ENCODE assay signal across 9 mouse cellular contexts in genomic region chr3:36209776-36210555, GRCm38 (mm10). TPM values are rescaled to one million over a fixed set of nuclear protein-coding genes. Genes with fewer than 3 reads are reported as not detected.
DNase-seq lines count a peak whose midpoint lies in the region; ATAC-seq and TF ChIP-seq lines count a peak whose summit lies in the region.
"Had no signal": no experiment of that assay in that cellular context is flagged by ENCODE, and none has a peak within 500 bp of the region (broad histone marks: within the 10 kb centered on the region; RNA-seq: fewer than 3 reads in every experiment).

No protein-coding gene starts in this region.

- no peaks in the 10 kb centered on the region for H3K36me3 ChIP-seq in neural tube, embryonic 11.5 days (ENCODE audit: control insufficient read depth, insufficient read depth, low read length)
- no peaks in the 10 kb centered on the region for H3K36me3 ChIP-seq in kidney, adult 2 months (ENCODE audit: control insufficient read depth, insufficient read depth, low read length)

- whole genome bisulfite sequencing in neural tube, embryonic 11.5 days, result 73% methylated on average over 11 of the region's 11 CpGs
- WGBS in kidney, adult 2 months, result 46% methylated on average over 11 of the region's 11 CpGs

- TF ChIP-seq POLR2A in kidney, adult 2 months (IDR thresholded peaks at IDR 0.05; ENCODE audit: low read depth, low read length), result no peak

- H3K9ac ChIP-seq in neural tube, embryonic 11.5 days (ENCODE audit: low read length), result no peak overlapping the region
- H3K9ac ChIP-seq: liver, embryonic 14.5 days had no signal

- H3K4me1 ChIP-seq in neural tube, embryonic 11.5 days (ENCODE audit: control insufficient read depth, insufficient read depth, low read length), result no peaks in the 10 kb centered on the region
- peaks cover 7% of the 10 kb centered on the region; the same call in 1 of the 2 replicates for H3K4me1 ChIP-seq in kidney, adult 2 months (ENCODE audit: control insufficient read depth, insufficient read depth, low read length)

- TF ChIP-seq CTCF in kidney, adult 2 months (conservative IDR thresholded peaks at IDR 0.05; ENCODE audit: insufficient read depth, insufficient read length, low read depth, low read length), result no peak

- ATAC-seq in neural tube, embryonic 11.5 days (ENCODE audit: insufficient read depth, low FRiP score, low TSS enrichment), result no peak

- no peak overlapping the region for H3K4me2 ChIP-seq in neural tube, embryonic 11.5 days (ENCODE audit: low read depth)

- no peaks in the 10 kb centered on the region for H3K9me3 ChIP-seq in neural tube, embryonic 11.5 days (ENCODE audit: control insufficient read depth, low read length)

- no peak overlapping the region for H3K27ac ChIP-seq in neural tube, embryonic 11.5 days (ENCODE audit: low read depth, low read length)
- no peak overlapping the region for H3K27ac ChIP-seq in kidney, adult 2 months (ENCODE audit: insufficient read depth, low read depth, low read length)
- H3K27ac ChIP-seq: liver, embryonic 14.5 days had no signal

- DNase-seq in neural tube, embryonic 11.5 days (ENCODE audit: low spot score), result peak; percentile 56
- no peak for DNase-seq in neural tube, embryonic 10.5 days (ENCODE audit: extremely low spot score, low spot score)
- peak; percentile 82 for DNase-seq in brain, adult 2 months (ENCODE audit: low read depth, low spot score)
- DNase-seq in fibroblast of lung, adult 2 months (ENCODE audit: low read depth), result peak; percentile 36
- DNase-seq in kidney, adult 2 months, result peak; percentile 52
- DNase-seq in lung, postnatal 10 days, result peak; percentile 56
- peak; percentile 37 for DNase-seq in right cerebral cortex, postnatal 25 days
- no peak for DNase-seq in Muller cell, postnatal 12 days (ENCODE audit: inconsistent ontology term)

- H3K27me3 ChIP-seq in neural tube, embryonic 11.5 days (ENCODE audit: control insufficient read depth, insufficient read depth, low read length), result no peaks in the 10 kb centered on the region
- no peaks in the 10 kb centered on the region for H3K27me3 ChIP-seq in kidney, adult 2 months (replicated peaks; ENCODE audit: control insufficient read depth, insufficient read depth, low read length)

- H3K4me3 ChIP-seq in neural tube, embryonic 11.5 days (ENCODE audit: low read depth, low read length), result no peak overlapping the region
- H3K4me3 ChIP-seq in kidney, adult 2 months (ENCODE audit: insufficient read depth, low read depth, low read length), result no peak overlapping the region

RNA-seq across cellular contexts. Expression of gene Qrfpr, which starts 12.1 kb away (rescaled TPM):
- polyA plus RNA-seq in neural tube, embryonic 11.5 days (2014; fragmentation: Nextera tagmentation; extraction: Ambion mirVana), result not detected in 2 replicates
- not detected in 2 replicates for polyA plus RNA-seq in kidney, adult 2 months (2012; rRNA removed)
- polyA plus RNA-seq: liver, embryonic 14.5 days had no signal

RNA-seq across cellular contexts. Expression of gene D3Ertd254e, which starts 59.1 kb away (rescaled TPM):
- polyA plus RNA-seq in neural tube, embryonic 11.5 days (2014; fragmentation: Nextera tagmentation; extraction: Ambion mirVana), result 11.5 and 12.1 TPM in 2 replicates
- 1.0 and 1.3 TPM in 2 replicates for polyA plus RNA-seq in kidney, adult 2 months (2012; rRNA removed)

Comparison
In these comparisons a context has a peak if more than half of its experiments do, and no peak if none do; other contexts are left out.
1. DNase-seq: peak in neural tube, embryonic 11.5 days (single experiment), brain, adult 2 months (single experiment), fibroblast of lung, adult 2 months (single experiment), kidney, adult 2 months (single experiment), lung, postnatal 10 days (single experiment) and right cerebral cortex, postnatal 25 days (single experiment); none in neural tube, embryonic 10.5 days (single experiment) and Muller cell, postnatal 12 days (single experiment).